Mouse (Mus musculus): ENCODE measurements around the gene Fubp1. TPM values are rescaled to one million over a fixed set of nuclear protein-coding genes. Genes with fewer than 3 reads are reported as not detected.

The Fubp1 gene
- polyA plus RNA-seq, 1 experiment from 2014 or later: 234 TPM

DNA sequence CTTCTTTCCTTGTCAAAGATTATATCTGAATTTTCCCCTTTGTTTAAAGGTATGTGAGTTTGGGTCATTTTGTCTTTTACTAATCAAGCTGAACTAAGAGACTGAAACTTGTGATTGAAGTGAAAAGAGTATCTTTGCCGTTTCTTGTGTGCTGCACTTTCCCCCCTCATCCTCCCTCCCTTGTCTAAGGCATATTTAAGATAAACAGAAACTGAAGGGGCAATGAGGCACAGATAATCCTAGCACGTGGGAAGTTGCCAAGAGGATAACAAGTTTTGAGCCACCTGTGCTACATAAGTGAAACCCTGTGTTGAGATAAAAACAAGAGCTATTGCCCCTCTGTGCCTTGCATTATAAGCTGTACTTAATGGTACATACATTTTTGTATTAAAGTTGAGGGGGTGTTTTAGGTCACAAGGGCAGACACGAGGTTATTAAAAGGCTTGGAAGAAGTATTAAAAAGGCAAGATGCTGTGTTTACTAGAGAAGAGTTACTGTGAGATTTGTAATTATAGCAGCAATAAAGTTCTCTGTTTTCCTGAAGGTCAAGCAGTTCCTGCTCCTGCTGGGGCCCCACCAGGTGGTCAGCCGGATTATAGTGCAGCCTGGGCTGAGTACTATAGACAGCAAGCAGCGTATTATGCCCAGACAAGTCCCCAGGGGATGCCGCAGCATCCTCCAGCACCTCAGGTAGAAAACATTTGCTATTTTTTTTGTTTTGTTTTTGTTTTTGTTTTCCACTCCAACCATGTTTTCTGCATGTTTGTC, 21.3 kb downstream of the Fubp1 start:
- no peak for DNase-seq (ENCODE audit: low spot score)

DNA sequence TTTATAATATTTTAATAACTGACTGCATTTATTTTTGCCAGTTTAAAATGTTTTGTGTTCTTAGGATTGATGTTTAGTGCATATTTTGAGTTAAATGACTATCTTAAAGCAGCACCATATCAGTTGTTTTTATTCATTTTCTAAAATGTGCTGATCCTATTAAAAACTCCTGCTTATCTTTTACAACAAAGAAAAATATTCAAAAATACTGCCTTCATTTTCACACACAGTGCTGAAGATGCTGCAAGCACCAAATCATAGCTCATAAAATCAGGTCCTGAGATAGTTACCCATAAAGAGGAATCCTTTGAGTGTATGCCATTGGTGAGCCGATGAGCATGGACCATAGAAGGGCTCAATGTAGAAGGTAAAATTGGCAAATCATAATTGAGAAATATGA, 25.0 kb downstream of the Fubp1 start:
- no peak for DNase-seq (ENCODE audit: low spot score)

DNA sequence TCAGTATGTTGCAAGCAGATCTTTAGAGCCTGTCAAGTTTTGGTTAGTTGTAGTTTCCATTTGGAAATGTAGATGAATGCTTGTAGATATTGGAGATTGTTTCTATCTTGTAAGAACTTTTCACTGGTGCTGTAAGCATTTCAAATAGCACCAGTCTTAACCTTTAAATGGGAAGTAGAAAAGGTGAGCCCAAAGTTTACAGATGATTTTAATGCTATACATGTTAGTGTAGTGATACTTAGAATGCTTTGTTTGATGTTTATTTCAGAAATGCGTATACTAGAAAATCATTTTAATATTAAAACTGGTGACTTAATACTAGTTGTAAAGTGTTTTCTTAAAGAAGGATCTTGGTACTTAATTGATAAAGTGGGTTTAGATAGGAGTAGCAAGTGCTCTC, 25.6 kb downstream of the Fubp1 start:
- DNase-seq (ENCODE audit: low spot score): no peak

DNA sequence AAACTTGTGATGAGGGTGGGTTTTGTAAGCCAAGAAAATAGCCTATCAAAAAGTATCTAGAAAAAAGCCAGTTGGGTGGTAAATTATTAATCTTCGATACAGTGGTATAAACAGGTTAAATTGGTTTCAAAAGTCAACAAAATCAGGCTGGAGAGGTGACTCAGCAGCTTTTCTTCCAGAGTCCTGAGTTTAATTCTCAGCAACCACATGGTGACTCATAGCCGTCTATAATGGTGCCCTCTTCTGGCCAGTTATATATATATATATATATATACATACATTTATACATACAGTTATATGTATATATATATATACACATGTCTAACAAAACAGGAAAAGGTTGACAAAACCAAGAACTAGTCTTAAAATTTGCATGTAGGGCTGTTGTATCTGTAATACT, 28.6 kb downstream of the Fubp1 start:
- DNase-seq (ENCODE audit: low spot score): peak; percentile 21

DNA sequence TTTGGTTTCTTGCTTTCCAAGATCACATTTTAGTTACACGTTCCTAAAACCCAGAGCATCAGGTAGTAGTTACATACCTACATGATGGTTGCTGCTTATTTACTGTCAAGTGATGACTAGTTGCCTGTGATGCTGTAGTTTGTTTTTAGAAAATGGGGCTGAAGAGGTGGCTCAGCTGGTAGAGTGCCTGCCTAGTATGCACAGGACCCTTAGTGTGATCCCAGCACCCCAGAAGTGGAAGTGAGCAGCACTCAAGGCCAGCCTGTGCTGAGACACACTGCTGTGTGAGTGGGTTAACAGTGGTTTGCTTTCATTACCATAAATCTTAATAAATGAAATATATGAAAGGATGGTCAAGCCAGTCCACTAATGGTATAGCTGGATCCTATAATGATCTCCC, 29.4 kb downstream of the Fubp1 start:
- DNase-seq (ENCODE audit: low spot score): no peak

DNA sequence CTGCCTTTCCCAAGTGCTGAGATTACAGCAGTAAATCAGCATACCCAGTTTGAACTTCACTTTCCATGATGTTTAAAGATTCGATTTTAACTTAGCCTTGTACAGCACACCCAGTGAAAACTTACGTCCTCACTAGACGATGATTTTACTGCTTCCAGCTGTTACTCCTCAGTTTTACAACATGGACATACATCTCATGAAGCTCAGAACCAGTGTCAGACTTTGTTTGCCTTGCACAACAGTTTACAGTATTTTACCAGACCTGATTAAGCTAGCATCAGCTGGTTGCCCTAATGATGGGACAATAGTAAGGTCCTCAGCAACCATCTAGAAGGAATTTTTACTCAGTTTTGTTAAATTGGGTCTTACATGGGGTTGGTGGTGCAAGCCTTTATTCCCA, 30.9 kb downstream of the Fubp1 start:
- DNase-seq (ENCODE audit: low spot score): no peak

DNA sequence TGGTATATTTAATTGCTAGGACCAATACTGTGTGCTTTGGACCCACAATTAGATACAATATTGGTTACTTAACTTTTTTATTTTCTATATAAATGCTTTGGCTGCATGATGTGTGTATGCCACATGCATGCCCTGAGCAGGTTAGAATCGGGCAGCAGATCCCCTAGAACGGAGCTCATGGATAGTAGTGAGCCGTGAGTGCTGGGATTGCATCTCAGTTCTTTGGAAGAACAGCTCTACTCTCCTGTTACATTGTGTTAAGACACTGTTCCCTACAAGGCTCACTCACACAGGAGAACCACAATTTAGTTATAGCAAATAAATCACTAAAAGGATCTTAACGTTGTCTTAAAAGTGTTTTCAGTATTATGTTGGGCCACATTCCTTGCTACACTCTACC, 33.1 kb downstream of the Fubp1 start:
- DNase-seq (ENCODE audit: low spot score): no peak

DNA sequence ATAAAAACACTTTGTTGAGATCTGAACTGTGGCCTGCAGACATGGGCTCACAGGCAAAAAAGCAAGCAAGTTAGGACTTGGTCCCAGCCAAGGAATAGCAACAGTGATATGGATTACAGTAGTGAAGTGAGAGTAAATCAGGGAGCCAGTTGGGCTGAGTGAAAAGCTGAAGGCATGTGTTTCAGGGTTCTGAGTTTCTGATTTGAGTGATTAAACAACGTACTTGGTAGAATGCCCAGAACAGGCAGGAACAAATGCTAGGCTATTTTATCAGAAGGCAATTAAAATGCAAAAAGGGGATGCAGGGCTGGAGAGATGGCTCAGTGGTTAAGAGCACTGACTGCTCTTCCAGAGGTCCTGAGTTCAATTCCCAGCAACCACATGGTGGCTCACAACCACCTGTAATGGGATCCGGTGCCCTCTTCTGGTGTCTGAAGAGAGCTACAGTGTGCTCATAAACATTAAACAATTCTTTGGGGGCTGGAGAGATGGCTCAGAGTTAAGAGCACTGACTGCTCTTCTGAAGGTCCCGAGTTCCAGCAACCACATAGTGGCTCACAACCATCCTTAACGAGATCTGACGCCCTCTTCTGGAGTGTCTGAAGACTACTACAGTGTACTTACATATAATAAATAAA, 35.2 kb downstream of the Fubp1 start:
- no peak for DNase-seq (ENCODE audit: low spot score)

DNA sequence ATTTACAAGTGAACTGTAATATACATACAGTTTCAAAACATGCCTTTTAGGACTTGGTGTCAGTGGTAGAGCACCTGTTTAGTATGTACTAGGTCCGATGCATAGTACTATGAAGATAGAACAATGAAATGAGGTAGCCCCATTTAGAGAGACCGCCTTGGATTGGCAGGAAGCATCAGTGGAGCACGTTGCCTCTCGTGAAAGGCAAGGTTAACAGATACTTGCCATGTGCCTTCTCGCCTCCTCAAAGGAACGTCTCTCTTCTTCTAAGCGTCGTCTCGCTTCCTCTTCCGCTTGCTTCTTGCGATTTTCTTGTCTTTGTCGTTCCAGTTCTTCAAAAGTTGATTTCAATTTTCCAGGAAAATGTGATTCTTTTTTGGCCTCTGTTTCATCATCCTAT, 37.5 kb downstream of the Fubp1 start:
- no peak for DNase-seq (ENCODE audit: low spot score)

DNA sequence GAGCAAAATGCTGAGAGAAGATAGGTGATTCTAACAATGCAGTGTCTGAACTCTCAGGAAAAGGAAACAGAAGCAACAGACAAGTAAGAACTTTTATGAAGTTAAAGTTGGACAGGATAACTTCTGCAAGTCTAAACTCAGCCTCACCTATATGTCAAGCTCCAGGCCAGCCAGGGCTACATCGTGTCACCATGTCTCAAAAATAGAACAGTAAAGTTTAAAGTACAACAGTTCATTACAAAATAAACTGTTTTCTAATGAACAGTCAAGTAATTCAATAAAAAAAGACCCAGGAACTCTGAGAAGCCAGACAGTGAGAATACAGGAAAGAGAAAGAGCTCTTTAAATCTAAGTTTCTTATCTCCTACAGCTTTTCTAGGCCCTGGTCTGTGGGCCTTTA, 40.3 kb downstream of the Fubp1 start:
- no peak for DNase-seq (ENCODE audit: low spot score)

DNA sequence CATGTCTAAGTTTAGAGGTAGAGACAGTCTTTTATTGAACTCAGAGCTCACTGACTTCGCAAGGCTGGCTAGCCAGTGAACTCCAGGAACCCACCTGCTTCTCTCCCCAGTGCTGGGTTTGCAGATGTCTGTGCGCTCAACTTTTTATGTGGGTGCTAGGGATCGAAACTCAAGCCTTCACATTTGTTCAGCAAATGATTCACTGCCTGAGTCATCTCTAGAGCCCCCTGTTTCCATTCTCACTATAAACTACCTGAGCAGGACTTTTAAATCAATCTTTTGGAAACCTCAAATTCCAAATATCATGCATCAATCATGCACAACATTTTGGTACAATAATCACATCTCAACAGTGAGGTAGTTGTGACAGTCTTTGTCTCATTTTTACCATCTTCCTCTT, 47.3 kb downstream of the Fubp1 start:
- no peak for DNase-seq (ENCODE audit: low spot score)

DNA sequence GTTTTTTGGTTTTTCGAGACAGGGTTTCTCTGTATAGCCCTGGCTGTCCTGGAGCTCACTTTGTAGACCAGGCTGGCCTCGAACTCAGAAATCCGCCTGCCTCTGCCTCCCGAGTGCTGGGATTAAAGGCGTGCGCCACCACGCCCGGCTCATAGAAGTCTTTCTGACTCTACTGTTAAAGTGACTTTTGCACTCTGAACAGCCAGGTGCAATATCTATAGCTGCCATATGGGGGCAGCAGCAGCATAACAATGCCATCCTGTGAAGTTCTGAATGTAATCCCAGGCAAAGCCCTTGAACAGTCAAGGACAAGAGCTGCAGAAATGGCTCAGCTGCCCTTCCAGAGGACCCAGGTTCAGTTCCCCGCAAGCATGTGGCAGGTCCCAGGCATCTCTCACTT, 49.2 kb downstream of the Fubp1 start:
- peak; percentile 70 for DNase-seq (ENCODE audit: low spot score)

DNA sequence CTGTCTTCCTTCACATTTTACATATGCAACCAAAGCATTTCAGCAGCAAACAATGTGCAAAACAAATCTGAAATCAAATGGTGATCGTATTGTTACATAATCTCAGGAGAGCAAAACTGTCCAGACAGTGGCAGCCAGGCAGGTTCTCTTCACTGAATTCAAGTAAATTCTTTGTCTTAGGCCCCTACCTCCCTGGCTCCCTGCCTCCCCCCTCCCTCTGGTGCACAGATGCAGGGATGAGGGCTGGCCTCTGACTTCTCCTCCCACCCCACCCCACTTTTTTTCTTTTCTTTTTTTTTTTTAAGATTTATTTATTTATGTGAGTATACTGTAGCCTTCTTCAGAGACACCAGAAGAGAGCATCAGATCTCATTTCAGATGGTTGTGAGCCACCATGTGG, 50.1 kb downstream of the Fubp1 start:
- DNase-seq (ENCODE audit: low spot score): no peak

DNA sequence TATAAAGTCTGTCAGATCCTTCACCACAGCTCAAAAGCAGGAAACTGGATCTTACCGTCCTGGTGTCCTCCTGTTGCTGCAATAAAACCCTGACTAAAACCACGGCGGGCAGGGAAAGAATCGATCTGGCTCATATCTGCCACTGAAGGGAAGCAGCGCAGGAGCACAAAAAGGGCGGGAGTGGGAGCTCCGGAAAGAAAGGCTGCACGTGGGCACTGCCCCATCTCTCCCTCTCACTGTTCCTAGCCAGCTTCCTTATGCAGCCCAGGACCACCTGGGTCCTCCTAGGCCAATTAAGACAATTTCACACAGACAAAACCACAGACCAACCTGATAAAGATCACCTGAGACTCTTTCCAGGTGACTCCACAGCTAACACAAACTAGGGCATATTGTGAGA, 51.2 kb downstream of the Fubp1 start:
- DNase-seq (ENCODE audit: low spot score): no peak

DNA sequence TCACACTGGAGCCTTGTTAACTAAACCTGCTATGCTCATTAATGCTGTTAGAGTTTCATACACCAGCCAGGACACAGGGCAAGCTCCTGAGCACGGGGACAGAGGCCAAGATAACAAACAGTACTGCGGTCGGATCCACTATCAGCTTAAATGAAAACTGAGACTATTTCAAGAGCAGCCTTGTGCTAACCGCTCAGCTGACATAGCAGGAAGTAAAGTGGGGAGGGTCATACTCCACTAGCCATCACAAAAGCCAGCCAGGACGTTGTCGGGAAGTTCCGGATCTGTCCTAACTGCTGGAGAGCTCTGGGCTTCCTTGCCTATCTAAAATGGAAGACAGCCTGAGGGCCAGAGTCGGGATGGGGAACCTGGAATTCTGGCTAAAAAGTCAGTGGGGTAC, 51.7 kb downstream of the Fubp1 start:
- no peak for DNase-seq (ENCODE audit: low spot score)

DNA sequence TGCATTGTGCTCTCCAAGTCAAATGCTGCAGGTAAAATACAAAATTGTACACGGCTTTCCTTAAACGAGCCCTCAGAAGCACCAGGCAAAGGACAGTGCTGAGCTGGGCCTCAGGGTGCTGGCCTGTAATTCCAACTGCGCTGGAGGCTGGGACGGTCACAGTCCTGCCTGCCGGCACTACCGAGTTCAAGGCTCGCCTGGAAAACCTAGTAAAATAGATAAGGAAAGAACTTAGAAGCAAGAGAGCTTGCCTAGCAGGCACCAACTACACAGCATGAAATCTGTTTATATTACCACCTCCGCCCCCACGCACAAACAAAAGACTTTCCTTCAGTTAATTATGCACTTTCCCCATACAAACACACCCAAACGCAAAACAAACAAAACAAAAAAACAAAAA, 54.2 kb downstream of the Fubp1 start:
- no peak for DNase-seq (ENCODE audit: low spot score)

DNA sequence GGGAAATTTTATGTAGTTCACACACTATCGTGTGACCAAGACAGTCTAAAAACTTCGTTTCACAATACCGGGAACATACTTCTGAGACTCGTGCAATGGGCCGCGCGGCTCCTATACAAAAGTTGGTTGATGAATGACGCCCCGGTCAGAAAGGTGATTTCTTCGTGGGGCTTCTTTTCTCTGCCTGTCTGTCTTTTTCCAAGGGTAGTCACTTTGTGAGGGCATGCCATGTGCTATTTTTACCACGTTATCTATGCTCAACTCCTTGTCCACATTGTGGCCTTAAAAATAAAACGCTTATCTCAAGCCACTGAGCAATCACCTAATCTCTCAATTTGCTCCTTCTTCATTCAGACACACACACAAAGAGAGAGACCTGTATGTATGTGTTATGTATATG, 54.6 kb downstream of the Fubp1 start:
- no peak for DNase-seq (ENCODE audit: low spot score)

DNA sequence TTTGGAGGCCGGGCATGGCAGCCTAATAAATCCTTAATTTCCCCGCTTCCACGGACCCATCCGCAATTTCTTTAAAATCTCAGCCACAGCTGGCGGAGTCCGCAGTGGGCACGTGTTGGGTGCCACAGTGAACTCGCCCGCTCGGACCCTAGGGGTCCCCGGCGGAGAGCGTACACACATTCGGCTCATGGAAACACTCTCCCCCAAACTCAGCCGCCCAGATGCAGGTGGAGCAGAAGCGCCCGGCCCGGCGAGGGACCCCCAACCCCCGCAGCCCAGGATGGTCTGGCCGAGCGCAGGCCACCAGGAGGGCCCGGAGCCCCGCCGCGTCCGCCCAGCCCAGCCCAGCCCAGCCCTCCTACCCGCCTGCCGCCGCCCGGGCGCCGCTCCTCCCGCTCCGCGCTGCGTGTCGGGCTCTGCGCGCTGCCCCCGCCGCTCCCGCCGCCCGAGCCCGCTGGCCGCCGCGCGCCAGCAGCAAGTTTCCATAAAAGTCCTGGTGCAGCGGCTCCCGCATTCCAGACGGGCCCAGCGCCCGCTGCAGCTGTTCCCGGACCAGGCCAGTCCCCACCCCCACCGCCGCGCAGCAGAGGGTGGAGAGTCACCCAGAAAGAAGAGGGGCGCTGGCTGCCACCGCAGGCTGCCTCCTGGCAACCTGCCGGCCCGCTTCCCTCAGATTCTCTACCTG, 55.3 kb downstream of the Fubp1 start:
- no peak for DNase-seq (ENCODE audit: low spot score)

DNA sequence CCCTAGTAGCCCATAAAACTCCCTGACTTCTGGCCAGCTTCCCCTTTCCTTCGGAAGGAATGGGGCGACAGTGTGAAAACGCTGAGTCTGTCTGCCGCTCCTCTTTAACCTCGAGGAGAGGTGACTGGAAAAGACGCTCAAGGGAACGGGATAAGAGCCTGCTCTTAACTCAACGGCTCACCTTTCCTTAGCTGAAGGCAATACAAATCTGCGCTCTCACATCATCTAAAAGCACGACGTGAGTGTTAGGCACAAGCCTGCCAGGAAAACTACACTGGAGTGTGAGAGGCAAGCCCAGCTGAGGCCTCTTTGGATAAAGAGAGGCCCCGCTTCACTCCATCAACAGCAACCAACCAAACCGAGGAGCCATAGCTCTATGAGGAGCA, 55.8 kb downstream of the Fubp1 start, which contains the start of gene Nexn:
Gene Nexn (minus strand): TSS at position 315 of the 386 bp plus-strand sequence.
- DNase-seq (ENCODE audit: low spot score): no peak

DNA sequence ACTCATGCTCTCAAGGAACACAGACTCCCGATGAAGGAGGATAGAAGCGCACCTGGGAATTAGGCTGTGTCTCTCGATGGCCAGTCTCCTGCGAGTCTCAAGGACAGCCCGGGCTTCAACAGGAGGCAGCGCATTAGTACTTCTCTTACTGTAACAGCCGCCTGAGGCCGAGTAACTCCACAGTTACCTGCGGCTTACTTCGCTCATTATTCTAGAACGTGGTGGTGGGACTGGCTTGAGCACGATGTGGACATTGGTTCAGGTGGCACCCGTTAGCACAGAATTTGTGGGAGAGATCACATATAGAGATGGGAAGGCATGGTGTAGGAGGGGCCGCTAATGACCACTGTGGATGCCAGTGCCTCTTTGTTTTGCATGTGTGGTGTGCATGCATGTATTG, 57.9 kb downstream of the Fubp1 start:
- DNase-seq (ENCODE audit: low spot score): no peak

DNA sequence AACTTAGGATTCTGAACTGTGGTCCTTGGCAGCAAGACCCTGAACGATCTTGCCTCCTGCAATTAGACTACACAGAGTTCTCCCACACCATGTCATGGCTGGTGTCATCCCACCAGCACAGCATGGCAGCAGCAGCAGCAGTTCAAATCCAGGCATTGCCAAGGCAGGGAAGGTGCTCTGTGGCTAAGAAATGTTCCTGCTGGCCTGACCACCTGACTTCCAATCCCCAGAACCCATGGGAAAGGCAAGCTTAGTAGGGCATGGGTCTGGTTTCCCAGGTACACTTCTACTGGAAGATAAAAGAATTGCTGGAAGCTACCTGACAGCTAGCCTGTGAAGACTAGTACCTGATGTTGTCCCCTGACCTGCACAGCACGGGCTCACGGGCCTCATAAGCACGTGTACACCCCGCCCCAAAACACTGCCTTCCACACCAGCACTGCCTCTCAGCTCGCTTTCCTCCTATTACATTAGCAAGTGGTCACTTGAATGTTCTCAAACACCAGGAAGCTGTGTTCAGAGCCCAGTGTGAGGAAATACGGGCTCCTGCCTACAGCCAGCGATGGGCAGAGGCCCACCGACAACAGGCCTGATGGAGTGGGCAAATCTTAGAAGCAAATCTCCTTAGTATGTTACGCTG, 61.0 kb downstream of the Fubp1 start:
- DNase-seq (ENCODE audit: low spot score): no peak

DNA sequence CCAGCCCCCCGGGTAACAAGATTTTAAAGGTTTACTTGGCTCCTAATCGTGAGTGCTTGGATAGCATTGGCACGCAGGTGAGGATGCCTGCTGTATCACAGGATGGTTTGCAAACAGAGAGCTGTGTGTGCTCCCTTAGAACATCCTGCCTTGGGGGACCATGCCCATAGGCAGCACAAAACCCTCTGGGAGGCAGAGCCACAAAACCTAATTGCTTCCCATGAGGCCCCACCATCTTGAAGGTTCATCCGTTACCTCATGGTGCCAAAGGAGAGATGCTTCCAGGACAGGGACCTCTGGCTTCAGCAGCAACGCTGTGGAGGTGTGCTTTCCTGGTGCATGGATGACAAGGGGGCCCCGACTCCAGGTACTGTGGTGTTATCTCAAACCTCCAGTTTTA, 61.7 kb downstream of the Fubp1 start:
- DNase-seq (ENCODE audit: low spot score): no peak

All from thymus, postnatal 0 days (tissue).